ENCODE assay signal across 9 mouse cellular contexts in genomic region chr5:134907135-134907534, GRCm38 (mm10). TPM values are rescaled to one million over a fixed set of nuclear protein-coding genes. Genes with fewer than 3 reads are reported as not detected.
DNase-seq lines count a peak whose midpoint lies in the region; ATAC-seq and TF ChIP-seq lines count a peak whose summit lies in the region.
"Had no signal": no experiment of that assay in that cellular context is flagged by ENCODE, and none has a peak within 500 bp of the region (broad histone marks: within the 10 kb centered on the region; RNA-seq: fewer than 3 reads in every experiment).

No protein-coding gene starts in this region.

- H3K4me1 ChIP-seq in bone marrow macrophage, adult 2 months (ENCODE audit: control insufficient read depth, insufficient read depth, low read length): no peaks in the 10 kb centered on the region; the same call in 1 of the 2 replicates
- no peaks in the 10 kb centered on the region for H3K4me1 ChIP-seq in embryonic fibroblast, embryonic 13.5 days (ENCODE audit: control insufficient read depth, insufficient read depth, low read length)
- no peaks in the 10 kb centered on the region for H3K4me1 ChIP-seq in kidney, embryonic 14.5 days (ENCODE audit: control insufficient read depth, insufficient read depth, low read length)
- no peaks in the 10 kb centered on the region for H3K4me1 ChIP-seq in limb, embryonic 14.5 days (ENCODE audit: control insufficient read depth, insufficient read depth, low read length)
- H3K4me1 ChIP-seq in stomach, embryonic 15.5 days: no peaks in the 10 kb centered on the region

- no peaks in the 10 kb centered on the region for H3K36me3 ChIP-seq in kidney, embryonic 14.5 days (ENCODE audit: control insufficient read depth, insufficient read depth, low read length)
- H3K36me3 ChIP-seq in limb, embryonic 14.5 days (ENCODE audit: control insufficient read depth, insufficient read depth, low read length): no peaks in the 10 kb centered on the region
- H3K36me3 ChIP-seq in stomach, embryonic 15.5 days: no peaks in the 10 kb centered on the region

- H3K27ac ChIP-seq in bone marrow macrophage, adult 2 months (ENCODE audit: insufficient read depth, low read depth, low read length): no peak overlapping the region
- no peak overlapping the region for H3K27ac ChIP-seq in embryonic fibroblast, embryonic 13.5 days (ENCODE audit: insufficient read depth, low read length)
- no peak overlapping the region for H3K27ac ChIP-seq in kidney, embryonic 14.5 days (ENCODE audit: low read depth, low read length)
- H3K27ac ChIP-seq in limb, embryonic 14.5 days (replicated peaks; ENCODE audit: low read depth, low read length): no peak overlapping the region
- no peak overlapping the region for H3K27ac ChIP-seq in stomach, embryonic 15.5 days
- H3K27ac ChIP-seq: macrophage had no signal

- DNase-seq in CD4-positive helper T cell, adult 2 months (ENCODE audit: low read depth, low spot score): peak; percentile 84
- DNase-seq in heart, adult 9 months (ENCODE audit: low spot score in 2 of 2): peak; percentile 71 to 80
- DNase-seq in limb, embryonic 14.5 days (ENCODE audit: low spot score): peak; percentile 76
- peak; percentile 92 for DNase-seq in neural tube, embryonic 10.5 days (ENCODE audit: extremely low spot score, low spot score)

- TF ChIP-seq CTCF in bone marrow macrophage, adult 2 months (IDR thresholded peaks at IDR 0.05; ENCODE audit: low read depth, low read length): peak; percentile 83
- peak; percentile 96 for TF ChIP-seq CTCF in embryonic fibroblast, embryonic 13.5 days (IDR thresholded peaks at IDR 0.05; ENCODE audit: borderline replicate concordance, insufficient read depth, low read length)

- H3K9me3 ChIP-seq in kidney, embryonic 14.5 days (ENCODE audit: control insufficient read depth, low read length): no peaks in the 10 kb centered on the region
- H3K9me3 ChIP-seq in limb, embryonic 14.5 days (ENCODE audit: control insufficient read depth, low read length): no peaks in the 10 kb centered on the region
- H3K9me3 ChIP-seq in stomach, embryonic 15.5 days: no peaks in the 10 kb centered on the region

- H3K4me2 ChIP-seq in kidney, embryonic 14.5 days (replicated peaks; ENCODE audit: low read depth, low read length): no peak overlapping the region
- H3K4me2 ChIP-seq in limb, embryonic 14.5 days (replicated peaks; ENCODE audit: low read depth, low read length, severe bottlenecking): no peak overlapping the region
- H3K4me2 ChIP-seq in stomach, embryonic 15.5 days: no peak overlapping the region

- no peak for TF ChIP-seq POLR2A in bone marrow macrophage, adult 2 months (IDR thresholded peaks at IDR 0.05; ENCODE audit: borderline replicate concordance, low read depth, low read length)
- no peak for TF ChIP-seq POLR2A in embryonic fibroblast, embryonic 13.5 days (IDR thresholded peaks at IDR 0.05; ENCODE audit: low read depth, low read length)
- no peak for TF ChIP-seq POLR2A in limb, embryonic 14.5 days (IDR thresholded peaks at IDR 0.05; ENCODE audit: borderline replicate concordance, extremely low read depth, insufficient read depth, insufficient read length)

- peak; percentile 86 for ATAC-seq in kidney, embryonic 14.5 days (ENCODE audit: low FRiP score, low TSS enrichment)
- peak; percentile 73 for ATAC-seq in limb, embryonic 14.5 days (ENCODE audit: low FRiP score, low read depth)
- peak; percentile 89 for ATAC-seq in stomach, embryonic 15.5 days (ENCODE audit: insufficient read depth, low FRiP score, low read depth)

- no peak overlapping the region for H3K4me3 ChIP-seq in bone marrow macrophage, adult 2 months (ENCODE audit: insufficient read depth, low read length)
- H3K4me3 ChIP-seq in embryonic fibroblast, embryonic 13.5 days (ENCODE audit: insufficient read depth, low read length): no peak overlapping the region
- H3K4me3 ChIP-seq in kidney, embryonic 14.5 days (ENCODE audit: low read length): no peak overlapping the region
- no peak overlapping the region for H3K4me3 ChIP-seq in limb, embryonic 14.5 days (replicated peaks; ENCODE audit: low read length)
- H3K4me3 ChIP-seq in stomach, embryonic 15.5 days (replicated peaks): no peak overlapping the region

- no peak overlapping the region for H3K9ac ChIP-seq in kidney, embryonic 14.5 days (ENCODE audit: low read depth, low read length)
- no peak overlapping the region for H3K9ac ChIP-seq in limb, embryonic 14.5 days (ENCODE audit: low read depth, low read length, severe bottlenecking)
- no peak overlapping the region for H3K9ac ChIP-seq in stomach, embryonic 15.5 days

- no peaks in the 10 kb centered on the region for H3K27me3 ChIP-seq in kidney, embryonic 14.5 days (ENCODE audit: control insufficient read depth, insufficient read depth, low read length)
- no peaks in the 10 kb centered on the region for H3K27me3 ChIP-seq in limb, embryonic 14.5 days (ENCODE audit: control insufficient read depth, insufficient read depth, low read length)
- H3K27me3 ChIP-seq in stomach, embryonic 15.5 days (replicated peaks): no peaks in the 10 kb centered on the region

- WGBS in kidney, embryonic 14.5 days: 2% methylated on average over 13 of the region's 13 CpGs
- WGBS in limb, embryonic 14.5 days: 1% methylated on average over 13 of the region's 13 CpGs
- 1% methylated on average over 13 of the region's 13 CpGs for WGBS in stomach, embryonic 15.5 days

RNA-seq across cellular contexts. Expression of gene Tmem270, which starts 0.6 kb away (rescaled TPM):
- polyA plus RNA-seq in bone marrow macrophage, adult 2 months (2012; ENCODE audit: insufficient read depth, insufficient read length, missing spikeins): not detected in 2 replicates
- polyA plus RNA-seq in embryonic fibroblast, embryonic 13.5 days (2011; ENCODE audit: insufficient read length, low read depth, missing spikeins): not detected in 2 replicates
- polyA plus RNA-seq in kidney, embryonic 14.5 days (2014; fragmentation: Nextera tagmentation; extraction: Ambion mirVana): not detected in 2 replicates
- not detected in 2 replicates for polyA plus RNA-seq in limb, embryonic 14.5 days (2012; rRNA removed)
- polyA plus RNA-seq in limb, embryonic 14.5 days (2014; fragmentation: Nextera tagmentation; extraction: Ambion mirVana): not detected in 2 replicates
- not detected in 2 replicates for polyA plus RNA-seq in stomach, embryonic 15.5 days (2015; fragmentation: Nextera tagmentation; extraction: Ambion mirVana)
- polyA plus RNA-seq: macrophage had no signal

RNA-seq across cellular contexts. Expression of gene Cldn13, which starts 8.2 kb away (rescaled TPM):
- not detected in 2 replicates for polyA plus RNA-seq in bone marrow macrophage, adult 2 months (2012; ENCODE audit: insufficient read depth, insufficient read length, missing spikeins)
- polyA plus RNA-seq in embryonic fibroblast, embryonic 13.5 days (2011; ENCODE audit: insufficient read length, low read depth, missing spikeins): not detected in 2 replicates
- 0.20 and 0.24 TPM in 2 replicates for polyA plus RNA-seq in kidney, embryonic 14.5 days (2014; fragmentation: Nextera tagmentation; extraction: Ambion mirVana)
- polyA plus RNA-seq in limb, embryonic 14.5 days (2012; rRNA removed): 0.33 TPM in 2 replicates
- not detected in 2 replicates for polyA plus RNA-seq in limb, embryonic 14.5 days (2014; fragmentation: Nextera tagmentation; extraction: Ambion mirVana)
- 7.9 and 22.3 TPM in 2 replicates for polyA plus RNA-seq in stomach, embryonic 15.5 days (2015; fragmentation: Nextera tagmentation; extraction: Ambion mirVana)
- polyA plus RNA-seq: macrophage had no signal

RNA-seq across cellular contexts. Expression of gene Mettl27, which starts 25.0 kb away (rescaled TPM):
- 7.0 and 8.4 TPM in 2 replicates for polyA plus RNA-seq in bone marrow macrophage, adult 2 months (2012; ENCODE audit: insufficient read depth, insufficient read length, missing spikeins)
- polyA plus RNA-seq in embryonic fibroblast, embryonic 13.5 days (2011; ENCODE audit: insufficient read length, low read depth, missing spikeins): 4.1 and 4.2 TPM in 2 replicates
- 19.4 and 26.6 TPM in 2 replicates for polyA plus RNA-seq in kidney, embryonic 14.5 days (2014; fragmentation: Nextera tagmentation; extraction: Ambion mirVana)
- polyA plus RNA-seq in limb, embryonic 14.5 days (2012; rRNA removed): 14.8 and 14.9 TPM in 2 replicates
- 18.9 and 21.3 TPM in 2 replicates for polyA plus RNA-seq in limb, embryonic 14.5 days (2014; fragmentation: Nextera tagmentation; extraction: Ambion mirVana)
- 20.9 and 21.0 TPM in 2 replicates for polyA plus RNA-seq in stomach, embryonic 15.5 days (2015; fragmentation: Nextera tagmentation; extraction: Ambion mirVana)

RNA-seq across cellular contexts. Expression of gene Cldn4, which starts 39.6 kb away (rescaled TPM):
- not detected in 2 replicates for polyA plus RNA-seq in bone marrow macrophage, adult 2 months (2012; ENCODE audit: insufficient read depth, insufficient read length, missing spikeins)
- polyA plus RNA-seq in embryonic fibroblast, embryonic 13.5 days (2011; ENCODE audit: insufficient read length, low read depth, missing spikeins): not detected in 2 replicates
- 73.4 and 76.1 TPM in 2 replicates for polyA plus RNA-seq in kidney, embryonic 14.5 days (2014; fragmentation: Nextera tagmentation; extraction: Ambion mirVana)
- 48.4 and 50.0 TPM in 2 replicates for polyA plus RNA-seq in limb, embryonic 14.5 days (2012; rRNA removed)
- 49.3 and 61.5 TPM in 2 replicates for polyA plus RNA-seq in limb, embryonic 14.5 days (2014; fragmentation: Nextera tagmentation; extraction: Ambion mirVana)
- polyA plus RNA-seq in stomach, embryonic 15.5 days (2015; fragmentation: Nextera tagmentation; extraction: Ambion mirVana): 54.5 and 58.6 TPM in 2 replicates
- polyA plus RNA-seq: macrophage had no signal
